Mouse (Mus musculus) bone marrow macrophage, adult 2 months (primary cell): ENCODE data around the gene Olfr1009.

Experiments used
- CTCF ChIP-seq: IDR thresholded peaks from 2 replicates; pipeline ENCODE4 v1.5.1; 2012; ENCODE audit warnings: low read depth, mild to moderate bottlenecking, low read length, moderate library complexity
- POLR2A ChIP-seq: IDR thresholded peaks from 2 replicates; pipeline ENCODE4 v1.6.1; 2012; ENCODE audit warnings: mild to moderate bottlenecking, low read depth, low read length, borderline replicate concordance

DNA sequence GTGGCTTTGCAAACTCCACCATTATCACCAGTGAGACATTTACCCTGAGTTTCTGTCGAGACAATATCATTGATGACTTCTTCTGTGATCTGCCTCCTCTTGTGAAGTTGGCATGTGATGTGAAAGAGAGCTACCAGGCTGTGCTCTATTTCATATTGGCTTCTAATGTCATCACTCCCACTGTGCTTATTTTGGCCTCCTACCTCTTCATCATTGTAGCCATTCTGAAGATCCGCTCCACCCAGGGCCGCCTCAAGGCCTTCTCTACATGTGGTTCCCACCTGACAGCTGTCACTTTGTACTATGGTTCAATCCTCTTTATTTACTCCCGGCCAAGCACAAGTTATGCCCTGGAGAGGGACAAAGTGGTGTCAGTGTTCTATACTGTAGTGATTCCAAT lies 38.6 kb downstream of the Olfr1009 start:
- TF ChIP-seq CTCF, result no peak
- TF ChIP-seq POLR2A, result no peak
